Mouse (Mus musculus) heart, embryonic 11.5 days (tissue): ENCODE measurements at regions not wholly inside any gene's neighbourhood (a gene's known extent, or its start where the extent isn't known, plus 50 kb on each side); places are given as distances from the start of the nearest gene placed in this dataset.

ENCODE experiments used
- ATAC-seq: fragments of 200-750 bp; cut with Nextera tagmentation; replicated peaks from 2 replicates; pipeline ENCODE4 v1.8.0; 2017; ENCODE audit warnings: moderate library complexity; ENCODE audit not compliant: insufficient number of reproducible peaks, low FRiP score, low TSS enrichment
- H3K27ac ChIP-seq: fragments of 300-500 bp; sonication (generic); 2 replicates; pipeline ENCODE4 v1.5.1; 2014; ENCODE audit warnings: mild to moderate bottlenecking, low read depth, low read length
- H3K27me3 ChIP-seq: fragments of 300-500 bp; sonication (generic); 2 replicates; pipeline ENCODE4 v1.6.1; 2014; ENCODE audit warnings: mild to moderate bottlenecking, low read length, mixed read lengths; ENCODE audit not compliant: control insufficient read depth, insufficient read depth
- H3K36me3 ChIP-seq: fragments of 300-500 bp; sonication (generic); 2 replicates; pipeline ENCODE4 v1.6.1; 2014; ENCODE audit warnings: mild to moderate bottlenecking, low read length, moderate library complexity, mixed read lengths; ENCODE audit not compliant: control insufficient read depth, insufficient read depth
- H3K4me1 ChIP-seq: fragments of 300-500 bp; sonication (generic); 2 replicates; pipeline ENCODE4 v1.6.1; 2014; ENCODE audit warnings: low read length; ENCODE audit not compliant: control insufficient read depth, insufficient read depth
- H3K4me2 ChIP-seq: fragments of 300-500 bp; sonication (generic); 2 replicates; pipeline ENCODE4 v1.6.1; 2014; ENCODE audit warnings: mild to moderate bottlenecking, moderate library complexity
- H3K4me3 ChIP-seq: fragments of 300-500 bp; sonication (generic); 2 replicates; pipeline ENCODE4 v1.5.1; 2014; ENCODE audit warnings: low read depth, low read length
- H3K9ac ChIP-seq: fragments of 300-500 bp; sonication (generic); 2 replicates; pipeline ENCODE4 v1.6.1; 2014; ENCODE audit warnings: mild to moderate bottlenecking, low read depth, low read length, moderate library complexity
- H3K9me3 ChIP-seq: fragments of 300-500 bp; sonication (generic); replicated peaks from 2 replicates; pipeline ENCODE4 v1.6.1; 2016; ENCODE audit warnings: low read length; ENCODE audit not compliant: control insufficient read depth
- WGBS: fragments of 180-500 bp; shearing (Covaris S2); extraction: QIAGEN DNeasy Blood & Tissue Kit; methylation state at CpG from one replicate; pipeline ENCODE4 v1.1.7; 2014; ENCODE audit not compliant: insufficient replicate concordance; 5-methylcytosine and 5-hydroxymethylcytosine counted together

- Histone ChIP-seq H3K4me1 (no peaks in the 10 kb centered on the region), H3K36me3 (no peaks in the 10 kb centered on the region), H3K9me3 (no peaks in the 10 kb centered on the region), H3K9ac (no peak overlapping the region), H3K27ac (no peak overlapping the region), H3K4me3 (no peak overlapping the region), H3K27me3 (no peaks in the 10 kb centered on the region), H3K4me2 (no peak overlapping the region)
- no peak for ATAC-seq
- 81% methylated on average over 12 of the region's 12 CpGs for WGBS
Measured at GRCm38 (mm10) chr11:31744076-31744785, 72.5 kb upstream of the Bod1 start.

- ATAC-seq = no peak
- Histone ChIP-seq H3K9ac (no peak overlapping the region), H3K4me3 (no peak overlapping the region), H3K27me3 (no peaks in the 10 kb centered on the region), H3K4me2 (no peak overlapping the region), H3K4me1 (no peaks in the 10 kb centered on the region), H3K27ac (no peak overlapping the region), H3K36me3 (no peaks in the 10 kb centered on the region), H3K9me3 (no peaks in the 10 kb centered on the region)
- WGBS = 68% methylated on average over 16 of the region's 16 CpGs
Measured at GRCm38 (mm10) chr11:31745028-31745865, 73.6 kb upstream of the Bod1 start.

- no peaks in the 10 kb centered on the region for H3K9me3 ChIP-seq
- no peak overlapping the region for H3K4me2 ChIP-seq
- no peak for ATAC-seq
- 69% methylated on average over 5 of the region's 5 CpGs for WGBS
- H3K9ac ChIP-seq = no peak overlapping the region
- H3K4me3 ChIP-seq = no peak overlapping the region
- no peaks in the 10 kb centered on the region for H3K4me1 ChIP-seq
- no peak overlapping the region for H3K27ac ChIP-seq
- H3K36me3 ChIP-seq = no peaks in the 10 kb centered on the region
- no peaks in the 10 kb centered on the region for H3K27me3 ChIP-seq
Measured at GRCm38 (mm10) chr11:31745866-31746248, 74.2 kb upstream of the Bod1 start.

- no peaks in the 10 kb centered on the region for H3K27me3 ChIP-seq
- H3K9ac ChIP-seq = no peak overlapping the region
- no peaks in the 10 kb centered on the region for H3K36me3 ChIP-seq
- 71% methylated on average over 6 of the region's 6 CpGs for WGBS
- no peak overlapping the region for H3K4me3 ChIP-seq
- no peaks in the 10 kb centered on the region for H3K4me1 ChIP-seq
- no peak overlapping the region for H3K4me2 ChIP-seq
- no peak overlapping the region for H3K27ac ChIP-seq
- H3K9me3 ChIP-seq = no peaks in the 10 kb centered on the region
- ATAC-seq = no peak
Measured at GRCm38 (mm10) chr11:31746488-31746887, 74.8 kb upstream of the Bod1 start.

- no peak overlapping the region for H3K27ac ChIP-seq
- WGBS = 77% methylated on average over 8 of the region's 8 CpGs
Measured at GRCm38 (mm10) chr11:31746939-31747338, 75.3 kb upstream of the Bod1 start.

GRCm38 (mm10) chr11:31748275-31748815, 76.7 kb upstream of the Bod1 start:
- Histone ChIP-seq H3K4me2 (no peak overlapping the region), H3K36me3 (no peaks in the 10 kb centered on the region), H3K9me3 (no peaks in the 10 kb centered on the region), H3K27me3 (no peaks in the 10 kb centered on the region), H3K9ac (no peak overlapping the region), H3K4me1 (no peaks in the 10 kb centered on the region), H3K27ac (no peak overlapping the region), H3K4me3 (no peak overlapping the region)
- 69% methylated on average over 5 of the region's 5 CpGs for WGBS
- ATAC-seq = no peak

More at GRCm38 (mm10) chr11:31746939-31747338, 75.3 kb upstream of the Bod1 start:
- no peak overlapping the region for H3K9ac ChIP-seq
- no peaks in the 10 kb centered on the region for H3K27me3 ChIP-seq
- H3K4me3 ChIP-seq = no peak overlapping the region
- H3K36me3 ChIP-seq = no peaks in the 10 kb centered on the region
- no peaks in the 10 kb centered on the region for H3K9me3 ChIP-seq
- no peak overlapping the region for H3K4me2 ChIP-seq
- no peaks in the 10 kb centered on the region for H3K4me1 ChIP-seq
- no peak for ATAC-seq

GRCm38 (mm10) chr11:31751274-31751673, 79.6 kb upstream of the Bod1 start:
- Histone ChIP-seq H3K27ac (no peak overlapping the region), H3K4me1 (no peaks in the 10 kb centered on the region), H3K9me3 (no peaks in the 10 kb centered on the region), H3K4me2 (no peak overlapping the region), H3K9ac (no peak overlapping the region), H3K4me3 (no peak overlapping the region), H3K36me3 (no peaks in the 10 kb centered on the region), H3K27me3 (no peaks in the 10 kb centered on the region)
- 82% methylated on average over 1 of the region's 1 CpGs for WGBS
- ATAC-seq = no peak

- H3K4me3 ChIP-seq = no peak overlapping the region
- H3K36me3 ChIP-seq = no peaks in the 10 kb centered on the region
- ATAC-seq = no peak
- no peaks in the 10 kb centered on the region for H3K4me1 ChIP-seq
- H3K9me3 ChIP-seq = no peaks in the 10 kb centered on the region
- no peaks in the 10 kb centered on the region for H3K27me3 ChIP-seq
- WGBS = 80% methylated on average over 3 of the region's 3 CpGs
- no peak overlapping the region for H3K9ac ChIP-seq
- H3K4me2 ChIP-seq = no peak overlapping the region
- no peak overlapping the region for H3K27ac ChIP-seq
Measured at GRCm38 (mm10) chr11:31753211-31753610, 81.5 kb upstream of the Bod1 start.
